9 mouse cellular contexts compared by ENCODE assay signal in genomic region chr16:33714271-33714670, GRCm38 (mm10). TPM values are rescaled to one million over a fixed set of nuclear protein-coding genes. Genes with fewer than 3 reads are reported as not detected.
DNase-seq lines count a peak whose midpoint lies in the region; ATAC-seq and TF ChIP-seq lines count a peak whose summit lies in the region.
"Had no signal": no experiment of that assay in that cellular context is flagged by ENCODE, and none has a peak within 500 bp of the region (broad histone marks: within the 10 kb centered on the region; RNA-seq: fewer than 3 reads in every experiment).

No protein-coding gene starts in this region.

- peaks cover 55% of the 10 kb centered on the region for H3K4me1 ChIP-seq in heart, embryonic 13.5 days
- peaks cover 20% of the 10 kb centered on the region for H3K4me1 ChIP-seq in kidney, embryonic 15.5 days
- H3K4me1 ChIP-seq in small intestine, adult 2 months (ENCODE audit: control insufficient read depth, insufficient read depth, insufficient read length, low read length), result peaks cover 5% of the 10 kb centered on the region

- peak overlapping the region; percentile 25 for H3K4me3 ChIP-seq in heart, embryonic 13.5 days
- peak overlapping the region; percentile 30 for H3K4me3 ChIP-seq in kidney, embryonic 15.5 days (replicated peaks)
- peak overlapping the region; percentile 26 for H3K4me3 ChIP-seq in small intestine, adult 2 months (ENCODE audit: low read depth, low read length)
- H3K4me3 ChIP-seq: myocyte had no signal

- H3K27ac ChIP-seq in heart, embryonic 13.5 days (replicated peaks), result peak overlapping the region; percentile 20; the same call in 1 of the 2 replicates
- H3K27ac ChIP-seq in kidney, embryonic 15.5 days, result peak overlapping the region; percentile 45; the same call in 1 of the 2 replicates
- no peak overlapping the region for H3K27ac ChIP-seq in small intestine, adult 2 months (ENCODE audit: insufficient read depth, low read depth, low read length)

- DNase-seq in gastrocnemius, postnatal 25 days, result peak; percentile 50
- DNase-seq in gastrocnemius, adult 18-20 months (ENCODE audit: low spot score), result no peak
- peak; percentile 82 for DNase-seq in embryo, embryonic 10.5 days (ENCODE audit: low spot score)
- peak; percentile 92 for DNase-seq in lung, postnatal 36 days
- no peak for DNase-seq in cerebellum, adult 18-20 months

- peaks cover 72% of the 10 kb centered on the region for H3K36me3 ChIP-seq in heart, embryonic 13.5 days
- H3K36me3 ChIP-seq in kidney, embryonic 15.5 days, result peaks cover 20% of the 10 kb centered on the region
- H3K36me3 ChIP-seq in small intestine, adult 2 months (ENCODE audit: control insufficient read depth, insufficient read depth, low read length), result no peaks in the 10 kb centered on the region

- TF ChIP-seq POLR2A in small intestine, adult 2 months (IDR thresholded peaks at IDR 0.05; ENCODE audit: low read depth, low read length), result no peak

- 13% methylated on average over 13 of the region's 13 CpGs for WGBS in heart, embryonic 13.5 days
- 9% methylated on average over 13 of the region's 13 CpGs for WGBS in kidney, embryonic 15.5 days
- WGBS in small intestine, adult 2 months, result 4% methylated on average over 13 of the region's 13 CpGs

- H3K9ac ChIP-seq in heart, embryonic 13.5 days, result no peak overlapping the region; the same call in 1 of the 2 replicates
- no peak overlapping the region for H3K9ac ChIP-seq in kidney, embryonic 15.5 days

- no peak for TF ChIP-seq CTCF in small intestine, adult 2 months (IDR thresholded peaks at IDR 0.05; ENCODE audit: extremely low read depth, insufficient read length, insufficient replicate concordance, low read depth, low read length)

- no peaks in the 10 kb centered on the region for H3K27me3 ChIP-seq in heart, embryonic 13.5 days (replicated peaks)
- H3K27me3 ChIP-seq in kidney, embryonic 15.5 days, result no peaks in the 10 kb centered on the region
- H3K27me3 ChIP-seq in small intestine, adult 2 months (ENCODE audit: control insufficient read depth, insufficient read depth, low read length), result no peaks in the 10 kb centered on the region

- H3K4me2 ChIP-seq in heart, embryonic 13.5 days, result peak overlapping the region; percentile 56
- peak overlapping the region; percentile 50 for H3K4me2 ChIP-seq in kidney, embryonic 15.5 days

- no peaks in the 10 kb centered on the region for H3K9me3 ChIP-seq in heart, embryonic 13.5 days
- no peaks in the 10 kb centered on the region for H3K9me3 ChIP-seq in kidney, embryonic 15.5 days (replicated peaks)

- ATAC-seq in heart, embryonic 13.5 days (ENCODE audit: extremely low read depth, insufficient number of reproducible peaks, low FRiP score, low TSS enrichment), result peak; percentile 37
- peak; percentile 80 for ATAC-seq in kidney, embryonic 15.5 days (replicated peaks; ENCODE audit: low FRiP score)

RNA-seq across cellular contexts. Expression of gene Heg1, which starts 30.1 kb away (rescaled TPM):
- 10 to 100 TPM; 46.0 to 47.0 TPM for total RNA-seq in gastrocnemius, postnatal 25 days (2021)
- 10 to 100 TPM; 20.8 to 34.1 TPM for total RNA-seq in gastrocnemius, adult 18-20 months (2021)
- 32.3 and 33.7 TPM in 2 replicates for polyA plus RNA-seq in heart, embryonic 13.5 days (2015; fragmentation: Nextera tagmentation; extraction: Ambion mirVana)
- polyA plus RNA-seq in kidney, embryonic 15.5 days (2015; fragmentation: Nextera tagmentation; extraction: Ambion mirVana), result 18.4 and 19.9 TPM in 2 replicates
- 10.0 and 12.0 TPM in 2 replicates for polyA plus RNA-seq in small intestine, adult 2 months (2012; rRNA removed)

Comparison
In these comparisons a context has a peak if more than half of its experiments do, and no peak if none do; other contexts are left out.
1. DNase-seq: peak in gastrocnemius, postnatal 25 days (single experiment), embryo, embryonic 10.5 days (single experiment) and lung, postnatal 36 days (single experiment); none in gastrocnemius, adult 18-20 months (single experiment) and cerebellum, adult 18-20 months (0 of 2).
2. Peak in every context shown above with its lines, with median percentiles within 50 percentile points of each other: H3K4me3 ChIP-seq.